Mouse (Mus musculus) ES-CJ7 (cell line): ENCODE measurements around the gene Ppp2r5c.

Source experiments
- DNase-seq: peaks from one replicate; pipeline ENCODE4 v3.0.0; 2011; ENCODE audit warnings: low read depth, low spot score

Gene Ppp2r5c

DNA sequence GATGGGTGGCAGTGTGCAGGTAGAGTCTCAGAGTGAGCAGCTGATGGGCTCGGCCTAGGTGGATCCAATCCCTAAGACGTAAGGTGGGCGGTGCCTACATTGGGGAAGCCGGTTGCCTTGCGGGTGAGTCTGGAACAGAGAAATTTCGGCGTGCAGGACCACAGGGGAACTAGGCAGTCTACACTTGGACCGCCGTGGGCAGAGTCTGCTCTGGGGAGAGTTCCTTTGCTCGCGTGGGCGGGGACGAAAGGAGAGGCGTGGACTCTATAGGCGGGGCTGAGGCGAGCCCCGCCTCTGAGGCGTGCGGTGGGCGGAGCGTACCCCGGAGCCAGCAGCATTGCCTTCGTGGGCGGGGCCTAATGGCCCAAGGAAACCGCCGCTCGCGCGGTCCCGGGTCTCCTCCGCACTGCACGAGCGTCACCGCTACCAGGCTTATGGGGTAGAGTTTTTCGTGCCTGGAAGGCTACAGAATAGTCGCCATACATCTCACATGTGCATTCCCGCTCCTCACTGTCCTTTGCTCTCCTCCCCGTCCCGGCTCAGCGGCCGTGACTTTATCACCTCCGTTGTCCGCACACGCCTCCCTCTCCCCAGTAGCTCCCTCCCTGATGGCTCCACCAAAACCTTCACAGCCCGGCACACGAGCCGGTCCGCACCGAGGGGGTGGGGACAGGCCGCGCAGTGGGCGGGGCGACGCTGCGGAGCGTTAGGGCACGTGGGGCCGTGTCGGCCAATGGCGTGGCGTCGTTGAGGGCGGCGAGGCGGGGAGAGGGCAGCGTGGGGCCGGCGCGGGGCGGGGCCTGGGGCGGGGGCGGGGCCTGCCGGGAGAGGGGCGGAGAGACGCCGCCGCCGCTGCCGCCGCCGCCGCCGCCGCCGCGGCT is at the start of gene Ppp2r5c:
TSS of gene Ppp2r5c (plus strand) at position 831 of the 881 bp plus-strand sequence.
- peak; percentile 94 for DNase-seq

DNA sequence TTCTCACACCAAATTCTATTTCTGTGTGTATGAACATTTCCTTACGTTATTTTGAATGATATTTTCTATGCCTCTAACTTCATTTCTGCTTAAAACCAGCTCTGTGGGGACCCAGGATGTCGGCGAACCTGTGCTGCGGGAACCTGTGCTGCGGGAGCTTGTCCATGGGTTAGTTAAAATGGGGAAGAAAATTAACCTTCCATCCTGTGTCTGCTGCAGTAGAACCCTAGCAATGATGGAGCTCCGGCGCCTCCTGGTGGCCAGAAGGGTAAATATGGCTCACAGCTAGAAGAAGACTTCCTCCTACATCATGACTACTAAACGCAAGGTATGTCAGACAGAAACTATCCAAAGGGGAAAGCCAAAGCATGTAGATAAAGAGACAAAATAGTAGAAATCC is 48.6 kb upstream of the Ppp2r5c start:
- peak; percentile 69 for DNase-seq

GRCm38 (mm10) chr12:110399161-110399560 is 47.8 kb upstream of the Ppp2r5c start:
- DNase-seq, result no peak

GRCm38 (mm10) chr12:110400936-110401335 is 46.0 kb upstream of the Ppp2r5c start:
- DNase-seq, result peak; percentile 36

DNA sequence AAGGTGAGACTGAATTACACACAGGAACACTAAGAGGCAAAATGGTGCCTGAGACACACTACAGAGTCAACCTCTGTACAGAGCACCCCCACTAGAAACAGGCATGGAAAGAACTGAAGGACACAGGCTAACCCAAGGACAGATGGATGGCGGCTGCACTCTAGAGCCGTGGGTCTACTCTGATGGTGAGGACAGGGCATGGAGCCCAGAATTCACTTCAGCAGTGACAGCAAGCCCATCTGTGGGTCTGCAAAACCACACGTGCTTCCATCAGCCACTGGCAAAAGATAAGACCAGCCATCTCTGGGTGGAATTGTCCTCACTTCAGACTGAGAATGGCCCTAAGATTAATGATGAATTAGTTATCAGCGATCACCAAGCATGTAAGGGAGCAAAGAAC is 45.0 kb upstream of the Ppp2r5c start:
- no peak for DNase-seq

DNA sequence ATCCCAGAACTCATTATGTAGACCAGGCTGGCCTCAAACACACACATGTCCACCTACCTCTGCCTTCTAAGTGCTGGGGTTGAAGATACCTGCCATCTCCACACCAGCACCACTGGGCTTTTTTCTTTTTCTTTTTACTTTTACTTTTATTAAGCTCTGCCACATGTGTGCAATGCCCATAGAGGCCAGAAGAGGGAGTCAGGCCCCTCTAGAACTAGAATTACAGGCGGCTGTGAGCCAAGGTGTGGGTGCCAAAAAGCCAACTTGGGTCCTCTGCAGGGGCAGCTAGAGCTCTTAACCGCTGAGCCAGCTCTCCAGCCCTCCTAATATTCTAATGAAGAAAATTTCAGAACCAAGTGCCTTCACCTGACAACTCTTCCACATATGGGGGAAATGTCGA is 30.7 kb upstream of the Ppp2r5c start:
- peak; percentile 78 for DNase-seq

GRCm38 (mm10) chr12:110417023-110417986 is 29.6 kb upstream of the Ppp2r5c start:
- peak; percentile 89 for DNase-seq

GRCm38 (mm10) chr12:110417987-110418734 is 28.8 kb upstream of the Ppp2r5c start:
- DNase-seq, result peak; percentile 99

DNA sequence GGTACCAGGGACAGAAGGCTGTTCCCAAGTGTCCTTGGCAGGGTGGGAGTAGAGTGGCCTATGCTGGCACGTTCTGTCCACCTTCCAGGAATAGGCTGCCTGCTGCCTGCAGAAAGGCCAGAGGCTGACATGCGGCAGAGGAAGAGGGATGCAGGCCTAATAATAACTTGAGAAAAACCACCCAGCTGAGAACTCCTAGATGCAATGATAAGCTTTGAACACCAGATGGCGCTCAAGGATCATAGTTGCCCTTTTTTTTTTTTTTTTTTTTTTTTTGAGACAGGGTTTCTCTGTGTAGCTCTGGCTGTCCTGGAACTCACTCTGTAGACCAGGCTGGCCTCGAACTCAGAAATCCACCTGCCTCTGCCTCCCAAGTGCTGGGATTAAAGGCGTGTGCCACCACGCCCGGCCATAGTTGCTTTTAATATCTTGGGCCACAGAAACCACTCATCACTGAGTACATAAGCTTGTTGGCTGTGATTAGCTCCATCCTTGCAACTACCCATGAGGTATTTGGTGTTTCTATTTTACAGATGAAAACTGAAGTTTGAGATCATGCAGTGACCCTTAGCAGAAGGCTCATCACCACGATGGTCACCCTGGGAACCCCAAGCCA is 28.1 kb upstream of the Ppp2r5c start:
- DNase-seq, result peak; percentile 75

GRCm38 (mm10) chr12:110419879-110420278 is 27.0 kb upstream of the Ppp2r5c start:
- peak; percentile 81 for DNase-seq

- no peak for DNase-seq
These were observed 25.6 kb upstream of the Ppp2r5c start for GRCm38 (mm10) chr12:110421361-110421760.

- DNase-seq, result no peak
These were observed 22.8 kb upstream of the Ppp2r5c start for GRCm38 (mm10) chr12:110424008-110424704.

DNA sequence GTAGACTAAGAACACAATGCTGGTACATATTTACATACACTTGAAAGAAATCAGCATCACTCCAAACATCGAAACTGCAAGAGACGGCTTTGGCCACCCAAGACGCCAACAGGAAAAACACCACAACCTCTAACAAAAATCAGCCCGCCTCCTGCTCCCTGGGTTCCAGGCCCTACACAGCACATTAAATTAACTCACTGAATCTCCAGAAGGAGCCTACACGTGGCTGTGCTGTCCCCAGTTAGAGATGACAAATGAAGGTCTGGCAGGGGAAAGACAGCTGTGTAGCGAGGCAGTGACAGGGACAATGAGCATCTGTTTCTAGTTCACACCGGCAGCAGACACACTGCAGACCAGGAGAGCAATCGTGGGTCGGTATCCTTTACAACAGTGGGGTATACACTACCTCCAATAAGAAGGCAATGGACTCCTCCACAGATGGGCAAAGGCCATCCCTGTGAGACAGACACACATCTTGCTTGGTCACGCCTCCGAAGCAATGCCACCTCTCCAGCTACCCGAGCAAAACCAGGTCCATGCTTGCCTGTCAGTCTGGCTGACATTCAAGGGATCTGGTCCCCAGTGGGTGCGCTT is 20.4 kb upstream of the Ppp2r5c start:
- no peak for DNase-seq

GRCm38 (mm10) chr12:110429340-110429973 is 17.5 kb upstream of the Ppp2r5c start:
- DNase-seq, result peak; percentile 59

- no peak for DNase-seq
These were observed 16.9 kb upstream of the Ppp2r5c start for GRCm38 (mm10) chr12:110429990-110430389.

DNA sequence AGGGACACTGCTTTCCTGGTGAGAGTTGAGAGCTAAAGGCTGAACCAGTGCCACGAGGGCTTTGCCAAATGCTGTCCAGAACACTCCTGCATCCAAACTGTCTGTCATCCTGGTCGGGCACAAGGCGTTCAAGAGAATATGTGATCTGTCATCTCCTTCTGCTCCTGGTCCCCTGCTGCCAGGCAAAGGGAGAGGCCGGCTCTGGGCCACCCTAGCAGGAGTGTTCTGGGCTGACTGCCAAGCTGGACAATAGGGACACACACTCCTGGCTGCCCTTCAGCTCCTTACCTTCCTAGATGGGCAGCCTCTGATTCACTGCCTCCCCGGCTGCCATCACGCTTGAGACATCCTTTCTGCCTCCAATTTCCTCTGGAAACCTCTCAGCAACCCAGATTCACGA is 15.1 kb upstream of the Ppp2r5c start:
- DNase-seq, result no peak

GRCm38 (mm10) chr12:110436638-110437366 is 10.1 kb upstream of the Ppp2r5c start:
- no peak for DNase-seq

DNA sequence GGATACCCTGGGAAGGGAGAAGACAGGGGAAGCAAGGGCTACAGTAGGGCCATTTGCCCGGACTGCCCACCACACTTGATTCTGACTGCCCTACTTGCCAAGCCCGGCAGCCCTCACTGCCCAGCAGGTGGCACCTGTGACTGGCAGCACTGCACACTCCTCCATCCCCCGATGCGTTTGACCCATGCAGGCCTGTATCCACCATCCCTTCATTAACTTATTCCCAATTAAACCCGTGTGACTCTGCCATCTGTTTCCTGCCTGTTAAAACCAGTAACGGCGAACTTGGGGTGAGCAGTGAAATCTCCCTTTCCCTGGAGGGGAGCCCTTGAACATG is 9.6 kb upstream of the Ppp2r5c start:
- no peak for DNase-seq

- peak; percentile 79 for DNase-seq
These were observed 8.4 kb upstream of the Ppp2r5c start for GRCm38 (mm10) chr12:110438367-110438973.
